9 mouse cellular contexts compared by ENCODE assay signal in the genomic region with DNA sequence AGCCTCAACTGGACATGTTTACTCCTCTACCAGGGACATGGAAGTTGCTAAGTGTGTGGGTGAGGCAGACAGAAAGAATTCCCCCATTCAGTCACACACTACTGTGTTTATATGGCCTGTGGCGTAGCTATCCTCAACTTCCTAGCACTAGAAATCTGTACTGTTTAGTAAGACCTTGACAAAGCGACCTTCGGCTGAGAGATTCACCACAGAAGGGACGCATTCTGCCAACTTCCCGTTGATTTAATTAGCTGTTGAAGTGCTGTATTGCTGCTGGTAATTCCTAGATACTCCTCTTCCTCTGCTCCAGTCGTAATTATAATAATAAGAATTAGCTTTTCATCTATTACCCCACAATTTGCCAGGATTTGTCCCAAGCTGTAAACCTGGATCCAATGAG. TPM values are rescaled to one million over a fixed set of nuclear protein-coding genes. Genes with fewer than 3 reads are reported as not detected.
DNase-seq lines count a peak whose midpoint lies in the region; ATAC-seq and TF ChIP-seq lines count a peak whose summit lies in the region.
"Had no signal": no experiment of that assay in that cellular context is flagged by ENCODE, and none has a peak within 500 bp of the region (broad histone marks: within the 10 kb centered on the region; RNA-seq: fewer than 3 reads in every experiment).

No protein-coding gene starts in this region.

- TF ChIP-seq CTCF in midbrain, postnatal 0 days (IDR thresholded peaks at IDR 0.05): no peak

- peak overlapping the region; percentile 93 for H3K4me2 ChIP-seq in kidney, embryonic 15.5 days
- H3K4me2 ChIP-seq in embryonic facial prominence, embryonic 13.5 days: peak overlapping the region; percentile 95
- H3K4me2 ChIP-seq in intestine, embryonic 15.5 days (replicated peaks): peak overlapping the region; percentile 85
- peak overlapping the region; percentile 96 for H3K4me2 ChIP-seq in midbrain, postnatal 0 days (ENCODE audit: low read depth, low read length, poor library complexity, severe bottlenecking)

- peaks cover 20% of the 10 kb centered on the region for H3K36me3 ChIP-seq in kidney, embryonic 15.5 days
- H3K36me3 ChIP-seq in embryonic facial prominence, embryonic 13.5 days: peaks cover 32% of the 10 kb centered on the region
- peaks cover 13% of the 10 kb centered on the region; the same call in 1 of the 2 replicates for H3K36me3 ChIP-seq in intestine, embryonic 15.5 days
- H3K36me3 ChIP-seq in midbrain, postnatal 0 days (ENCODE audit: insufficient read depth, low read length): no peaks in the 10 kb centered on the region

- no peak for ATAC-seq in kidney, embryonic 15.5 days (replicated peaks; ENCODE audit: low FRiP score)
- ATAC-seq in embryonic facial prominence, embryonic 13.5 days (ENCODE audit: insufficient number of reproducible peaks, insufficient read depth, low FRiP score, low TSS enrichment, low read depth): no peak
- ATAC-seq in intestine, embryonic 15.5 days: no peak
- ATAC-seq in midbrain, postnatal 0 days (ENCODE audit: low FRiP score): no peak
- ATAC-seq: Patski had no signal

- DNase-seq in kidney, adult 11 months: no peak
- DNase-seq in midbrain, postnatal 0 days (ENCODE audit: low spot score): no peak
- no peak for DNase-seq in thymus, postnatal 0 days (ENCODE audit: low spot score)
- DNase-seq in frontal cortex, adult 2 months (ENCODE audit: extremely low spot score in 1 of 2, low spot score in 1 of 2): no peak
- DNase-seq in layer of hippocampus, adult 9-11 months: no peak

- no peaks in the 10 kb centered on the region for H3K9me3 ChIP-seq in kidney, embryonic 15.5 days (replicated peaks)
- no peaks in the 10 kb centered on the region for H3K9me3 ChIP-seq in embryonic facial prominence, embryonic 13.5 days
- no peaks in the 10 kb centered on the region for H3K9me3 ChIP-seq in intestine, embryonic 15.5 days
- H3K9me3 ChIP-seq in midbrain, postnatal 0 days (ENCODE audit: low read length): no peaks in the 10 kb centered on the region

- peak overlapping the region; percentile 83 for H3K4me3 ChIP-seq in kidney, embryonic 15.5 days (replicated peaks)
- peak overlapping the region; percentile 82 for H3K4me3 ChIP-seq in embryonic facial prominence, embryonic 13.5 days
- H3K4me3 ChIP-seq in intestine, embryonic 15.5 days (replicated peaks): peak overlapping the region; percentile 81
- H3K4me3 ChIP-seq in midbrain, postnatal 0 days (ENCODE audit: low read depth, low read length): peak overlapping the region; percentile 67

- 28% methylated on average over 6 of the region's 6 CpGs for WGBS in kidney, embryonic 15.5 days
- WGBS in embryonic facial prominence, embryonic 13.5 days: 16% methylated on average over 6 of the region's 6 CpGs
- WGBS in intestine, embryonic 15.5 days: 31% methylated on average over 6 of the region's 6 CpGs
- 16% methylated on average over 6 of the region's 6 CpGs for WGBS in midbrain, postnatal 0 days

- peaks cover 4% of the 10 kb centered on the region; the same call in 1 of the 2 replicates for H3K27me3 ChIP-seq in kidney, embryonic 15.5 days
- H3K27me3 ChIP-seq in embryonic facial prominence, embryonic 13.5 days: no peaks in the 10 kb centered on the region
- no peaks in the 10 kb centered on the region for H3K27me3 ChIP-seq in intestine, embryonic 15.5 days (replicated peaks)
- no peaks in the 10 kb centered on the region for H3K27me3 ChIP-seq in midbrain, postnatal 0 days (ENCODE audit: insufficient read depth, low read length)
- H3K27me3 ChIP-seq: Patski had no signal

- H3K4me1 ChIP-seq in kidney, embryonic 15.5 days: peaks cover 87% of the 10 kb centered on the region
- peaks cover 79% of the 10 kb centered on the region for H3K4me1 ChIP-seq in embryonic facial prominence, embryonic 13.5 days
- H3K4me1 ChIP-seq in intestine, embryonic 15.5 days (replicated peaks): peaks cover 61% of the 10 kb centered on the region
- peaks cover 55% of the 10 kb centered on the region for H3K4me1 ChIP-seq in midbrain, postnatal 0 days (ENCODE audit: insufficient read depth, low read length)

- H3K9ac ChIP-seq in kidney, embryonic 15.5 days: peak overlapping the region; percentile 79
- H3K9ac ChIP-seq in embryonic facial prominence, embryonic 13.5 days: peak overlapping the region; percentile 90
- H3K9ac ChIP-seq in intestine, embryonic 15.5 days: peak overlapping the region; percentile 85
- H3K9ac ChIP-seq in midbrain, postnatal 0 days (replicated peaks; ENCODE audit: low read length, poor library complexity, severe bottlenecking): peak overlapping the region; percentile 54; the same call in 1 of the 2 replicates

- H3K27ac ChIP-seq in kidney, embryonic 15.5 days: peak overlapping the region; percentile 61; the same call in 1 of the 2 replicates
- H3K27ac ChIP-seq in embryonic facial prominence, embryonic 13.5 days: peak overlapping the region; percentile 28
- peak overlapping the region; percentile 51; the same call in 1 of the 2 replicates for H3K27ac ChIP-seq in intestine, embryonic 15.5 days
- no peak overlapping the region for H3K27ac ChIP-seq in midbrain, postnatal 0 days (ENCODE audit: low read depth, low read length)

RNA-seq across cellular contexts. Expression of a gene that starts 5.4 kb away (rescaled TPM):
- 5.6 and 5.7 TPM in 2 replicates for polyA plus RNA-seq in kidney, embryonic 15.5 days (2015; fragmentation: Nextera tagmentation; extraction: Ambion mirVana)
- polyA plus RNA-seq in embryonic facial prominence, embryonic 13.5 days (2015; fragmentation: Nextera tagmentation; extraction: Ambion mirVana): 7.7 and 8.7 TPM in 2 replicates
- polyA plus RNA-seq in intestine, embryonic 15.5 days (2015; fragmentation: Nextera tagmentation; extraction: Ambion mirVana): 6.1 and 7.2 TPM in 2 replicates
- total RNA-seq in midbrain, postnatal 0 days (2014; rRNA removed): 37.3 and 40.4 TPM in 2 replicates
- polyA plus RNA-seq in midbrain, postnatal 0 days (2015; fragmentation: Nextera tagmentation; extraction: Ambion mirVana): 4.8 and 5.6 TPM in 2 replicates
- polyA plus RNA-seq in thymus, postnatal 0 days (2015; fragmentation: Nextera tagmentation; extraction: Ambion mirVana): 4.5 TPM in 2 replicates
- polyA plus RNA-seq in frontal cortex, adult 2 months (2012; rRNA removed): 13.0 and 16.6 TPM in 2 replicates
